Mouse (Mus musculus): ENCODE measurements at regions not wholly inside any gene's neighbourhood (a gene's known extent, or its start where the extent isn't known, plus 50 kb on each side); places are given as distances from the start of the nearest gene placed in this dataset.

DNA sequence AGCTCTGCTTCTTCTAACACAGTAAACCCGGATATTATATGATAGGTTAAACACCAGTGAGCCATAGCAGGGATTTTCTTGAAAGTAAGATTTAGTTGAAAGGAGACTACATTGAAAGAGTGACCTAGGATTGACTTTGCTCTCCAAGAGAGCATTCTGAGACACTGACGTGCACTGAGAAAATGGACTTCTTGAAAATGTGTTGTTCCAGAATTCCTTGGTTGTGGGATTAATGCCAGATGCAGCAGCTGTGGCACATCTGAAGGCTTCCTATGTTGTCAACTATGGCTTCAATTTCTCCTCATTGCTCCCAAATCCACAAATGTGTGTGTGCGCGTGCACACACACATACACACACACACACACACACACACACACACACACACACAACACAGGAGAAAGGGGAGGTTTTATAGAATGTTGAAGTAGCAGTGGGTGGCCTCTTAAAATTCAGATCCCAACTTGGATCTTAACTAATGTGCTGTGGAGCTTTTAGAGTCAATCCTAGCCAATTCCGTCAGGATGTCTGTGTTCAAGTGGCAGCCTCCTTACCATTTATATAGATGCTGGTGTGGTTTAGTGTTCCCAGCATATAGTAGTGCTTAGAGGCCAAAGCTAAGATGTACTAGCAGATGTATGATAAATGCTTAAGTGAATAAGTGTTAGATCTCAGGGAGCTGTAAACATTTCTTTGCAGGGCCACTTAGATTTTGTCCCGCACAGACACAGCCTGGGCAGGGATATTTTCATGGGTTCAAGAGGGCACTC, 346.5 kb downstream of the C1d start:
- TF ChIP-seq CTCF (IDR thresholded peaks at IDR 0.05; ENCODE audit: low read depth, low read length) (no peak), POLR2A (IDR thresholded peaks at IDR 0.05; ENCODE audit: borderline replicate concordance, low read depth, low read length) (no peak)
- Histone ChIP-seq H3K4me3 (ENCODE audit: insufficient read depth, low read length) (no peak overlapping the region), H3K4me1 (ENCODE audit: control insufficient read depth, insufficient read depth, low read length) (no peaks in the 10 kb centered on the region), H3K27ac (ENCODE audit: insufficient read depth, low read depth, low read length) (no peak overlapping the region)

DNA sequence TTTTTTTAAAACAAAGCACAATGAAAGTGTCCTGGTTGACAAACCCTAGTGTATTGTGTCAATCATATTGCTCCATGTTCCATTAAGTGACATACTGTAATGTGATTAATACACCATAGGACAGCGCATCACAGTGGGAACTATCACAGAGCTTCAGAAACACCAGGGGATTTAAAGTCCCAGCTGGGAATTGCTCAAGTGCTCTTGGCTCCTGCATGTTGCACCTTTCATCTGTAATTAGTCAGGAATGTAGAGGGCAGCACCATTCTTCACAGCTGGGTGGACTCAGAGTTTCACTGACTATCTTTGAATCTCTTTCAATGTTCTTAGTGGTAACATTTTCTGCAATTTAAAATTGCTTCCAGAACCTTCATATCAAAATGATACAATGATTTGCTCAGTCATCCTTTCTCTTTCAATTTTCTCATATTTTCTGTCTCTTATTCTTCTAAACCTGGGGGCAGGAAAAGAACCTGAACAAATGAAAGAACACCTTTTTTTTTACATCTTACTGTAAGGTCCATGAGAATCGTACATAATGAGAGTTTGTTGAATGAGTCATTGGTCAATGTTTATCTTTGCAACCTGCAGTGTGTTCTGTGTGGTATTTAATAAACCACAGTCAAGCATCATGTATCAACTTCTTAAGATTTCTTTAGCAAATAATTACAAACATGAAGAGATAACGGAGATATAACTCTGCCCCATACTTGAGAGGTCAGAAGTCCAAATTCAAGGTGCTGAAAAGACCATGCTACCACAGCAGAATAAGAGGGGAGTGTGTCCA, 333.0 kb downstream of the Etaa1 start:
- H3K27ac ChIP-seq (ENCODE audit: insufficient read depth, low read depth, low read length): no peak overlapping the region
- no peak overlapping the region for H3K4me3 ChIP-seq (ENCODE audit: insufficient read depth, low read length)
- no peaks in the 10 kb centered on the region for H3K4me1 ChIP-seq (ENCODE audit: control insufficient read depth, insufficient read depth, low read length)
- TF ChIP-seq POLR2A (IDR thresholded peaks at IDR 0.05; ENCODE audit: borderline replicate concordance, low read depth, low read length): no peak
- no peak for TF ChIP-seq CTCF (IDR thresholded peaks at IDR 0.05; ENCODE audit: low read depth, low read length)

DNA sequence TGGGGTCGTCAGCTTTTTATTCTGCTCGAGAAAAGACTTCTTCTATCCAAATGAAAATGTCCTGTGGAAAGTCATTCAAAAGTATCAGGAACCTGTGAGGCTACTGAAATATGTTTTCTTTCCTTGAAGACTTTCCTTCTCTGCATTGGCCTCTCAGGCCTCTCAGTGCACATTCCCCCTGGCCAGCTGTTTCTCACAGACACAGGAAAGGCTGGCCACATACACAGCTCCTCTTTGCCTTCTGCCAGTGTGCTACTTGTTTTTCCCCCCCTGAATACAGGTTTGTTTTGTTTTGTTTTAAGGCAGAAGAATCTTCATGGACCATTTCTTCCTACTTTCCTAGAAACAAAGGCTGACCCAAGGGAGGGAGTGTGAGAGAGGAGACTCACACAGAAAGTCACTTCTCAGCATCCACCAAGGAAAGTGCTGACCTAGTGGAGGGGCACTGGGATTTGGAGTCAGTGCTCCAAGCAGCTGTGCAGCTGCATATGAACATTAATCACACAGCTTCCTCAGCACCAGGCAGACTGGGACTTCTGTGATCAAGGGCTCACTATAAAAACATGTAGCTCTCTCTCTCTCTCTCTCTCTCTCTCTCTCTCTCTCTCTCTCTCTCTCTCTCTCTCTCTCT, 324.0 kb downstream of the Etaa1 start:
- no peak overlapping the region for H3K4me3 ChIP-seq (ENCODE audit: insufficient read depth, low read length)
- H3K4me1 ChIP-seq (ENCODE audit: control insufficient read depth, insufficient read depth, low read length): no peaks in the 10 kb centered on the region
- H3K27ac ChIP-seq (ENCODE audit: insufficient read depth, low read depth, low read length): no peak overlapping the region
- TF ChIP-seq POLR2A (IDR thresholded peaks at IDR 0.05; ENCODE audit: borderline replicate concordance, low read depth, low read length) (no peak), CTCF (IDR thresholded peaks at IDR 0.05; ENCODE audit: low read depth, low read length) (no peak)

DNA sequence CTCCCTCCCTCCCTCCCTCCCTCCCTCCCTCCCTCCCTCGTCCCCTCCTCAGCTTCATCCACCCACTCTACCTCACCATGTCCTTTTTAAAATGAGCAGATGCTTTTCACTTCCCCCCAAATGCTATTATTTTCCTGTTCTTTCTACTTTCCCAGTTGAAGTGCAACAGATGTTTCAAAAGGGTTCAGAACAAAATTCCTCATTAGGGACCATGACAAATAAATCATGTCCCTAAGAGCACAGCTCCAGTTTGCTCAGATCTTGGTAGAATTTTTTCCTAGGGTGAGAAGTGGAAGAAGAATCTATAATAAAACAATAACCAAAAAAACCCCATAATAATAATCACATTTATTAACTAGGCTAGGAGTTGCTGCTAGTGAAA, 323.5 kb downstream of the Etaa1 start:
- no peak overlapping the region for H3K27ac ChIP-seq (ENCODE audit: insufficient read depth, low read depth, low read length)
- TF ChIP-seq CTCF (IDR thresholded peaks at IDR 0.05; ENCODE audit: low read depth, low read length) (no peak), POLR2A (IDR thresholded peaks at IDR 0.05; ENCODE audit: borderline replicate concordance, low read depth, low read length) (no peak)
- H3K4me1 ChIP-seq (ENCODE audit: control insufficient read depth, insufficient read depth, low read length): no peaks in the 10 kb centered on the region
- no peak overlapping the region for H3K4me3 ChIP-seq (ENCODE audit: insufficient read depth, low read length)

DNA sequence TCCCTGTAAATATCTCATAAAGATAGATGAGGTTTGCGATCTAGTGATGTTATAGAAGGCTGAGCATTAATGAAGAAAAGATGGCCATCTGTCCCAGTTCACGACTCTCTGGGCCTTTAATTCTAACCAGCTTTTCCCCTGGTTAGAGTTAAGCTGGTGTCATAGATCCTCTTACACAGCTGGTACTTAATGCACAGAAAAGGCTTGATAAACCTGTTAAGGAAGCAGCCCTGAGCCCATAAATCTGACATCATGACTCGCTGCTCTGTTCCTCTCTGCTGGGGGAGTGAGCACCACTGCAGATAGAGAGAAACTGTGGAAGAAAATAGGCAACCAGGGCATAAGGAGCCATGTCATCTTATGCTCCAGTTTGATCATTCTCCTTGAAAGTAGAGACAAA, 316.5 kb downstream of the Etaa1 start:
- no peak overlapping the region for H3K4me3 ChIP-seq (ENCODE audit: insufficient read depth, low read length)
- H3K27ac ChIP-seq (ENCODE audit: insufficient read depth, low read depth, low read length): no peak overlapping the region
- no peaks in the 10 kb centered on the region for H3K4me1 ChIP-seq (ENCODE audit: control insufficient read depth, insufficient read depth, low read length)
- no peak for TF ChIP-seq POLR2A (IDR thresholded peaks at IDR 0.05; ENCODE audit: borderline replicate concordance, low read depth, low read length)
- TF ChIP-seq CTCF (IDR thresholded peaks at IDR 0.05; ENCODE audit: low read depth, low read length): no peak

DNA sequence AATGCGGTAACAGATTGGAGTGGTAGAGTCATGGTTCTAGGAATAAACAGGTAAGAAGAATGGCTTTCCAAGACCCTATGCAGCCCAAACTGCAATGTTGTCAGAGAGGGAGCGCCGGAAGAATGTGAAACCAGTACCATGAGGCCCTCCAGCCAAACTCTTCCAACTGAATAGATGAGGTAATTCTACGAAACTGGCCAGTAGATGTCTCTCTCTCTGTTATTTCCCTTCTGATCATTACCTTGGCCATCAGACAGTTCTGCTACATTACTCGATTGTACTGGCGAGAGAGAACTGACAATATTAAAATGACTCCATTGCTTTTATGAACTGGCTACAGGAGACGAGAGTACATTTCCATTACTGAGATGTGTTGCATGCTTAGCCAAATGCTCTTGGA, 313.8 kb downstream of the Etaa1 start:
- Histone ChIP-seq H3K4me1 (ENCODE audit: control insufficient read depth, insufficient read depth, low read length) (no peaks in the 10 kb centered on the region), H3K4me3 (ENCODE audit: insufficient read depth, low read length) (no peak overlapping the region), H3K27ac (ENCODE audit: insufficient read depth, low read depth, low read length) (no peak overlapping the region)
- no peak for TF ChIP-seq CTCF (IDR thresholded peaks at IDR 0.05; ENCODE audit: low read depth, low read length)
- no peak for TF ChIP-seq POLR2A (IDR thresholded peaks at IDR 0.05; ENCODE audit: borderline replicate concordance, low read depth, low read length)

DNA sequence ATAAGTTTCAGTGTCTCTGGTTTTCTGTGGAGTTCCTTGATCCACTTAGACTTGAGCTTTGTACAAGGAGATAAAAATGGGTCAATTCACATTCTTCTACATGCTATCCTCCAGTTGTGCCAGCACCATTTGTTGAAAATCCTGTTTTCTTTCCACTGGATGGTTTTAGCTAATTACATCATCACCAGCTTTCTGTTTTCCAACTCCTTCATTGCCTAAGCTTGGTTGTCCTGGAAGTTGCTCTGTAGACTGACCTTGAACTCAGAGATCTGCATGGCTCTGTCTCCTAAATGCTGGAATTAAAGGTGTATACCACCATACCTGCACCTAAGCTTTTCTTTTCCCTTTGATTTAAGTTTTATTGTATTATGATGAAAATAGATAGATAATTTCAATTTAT, 306.2 kb downstream of the Etaa1 start:
- TF ChIP-seq POLR2A (IDR thresholded peaks at IDR 0.05; ENCODE audit: borderline replicate concordance, low read depth, low read length) (no peak), CTCF (IDR thresholded peaks at IDR 0.05; ENCODE audit: low read depth, low read length) (no peak)
- Histone ChIP-seq H3K27ac (ENCODE audit: insufficient read depth, low read depth, low read length) (no peak overlapping the region), H3K4me3 (ENCODE audit: insufficient read depth, low read length) (no peak overlapping the region), H3K4me1 (ENCODE audit: control insufficient read depth, insufficient read depth, low read length) (no peaks in the 10 kb centered on the region)

DNA sequence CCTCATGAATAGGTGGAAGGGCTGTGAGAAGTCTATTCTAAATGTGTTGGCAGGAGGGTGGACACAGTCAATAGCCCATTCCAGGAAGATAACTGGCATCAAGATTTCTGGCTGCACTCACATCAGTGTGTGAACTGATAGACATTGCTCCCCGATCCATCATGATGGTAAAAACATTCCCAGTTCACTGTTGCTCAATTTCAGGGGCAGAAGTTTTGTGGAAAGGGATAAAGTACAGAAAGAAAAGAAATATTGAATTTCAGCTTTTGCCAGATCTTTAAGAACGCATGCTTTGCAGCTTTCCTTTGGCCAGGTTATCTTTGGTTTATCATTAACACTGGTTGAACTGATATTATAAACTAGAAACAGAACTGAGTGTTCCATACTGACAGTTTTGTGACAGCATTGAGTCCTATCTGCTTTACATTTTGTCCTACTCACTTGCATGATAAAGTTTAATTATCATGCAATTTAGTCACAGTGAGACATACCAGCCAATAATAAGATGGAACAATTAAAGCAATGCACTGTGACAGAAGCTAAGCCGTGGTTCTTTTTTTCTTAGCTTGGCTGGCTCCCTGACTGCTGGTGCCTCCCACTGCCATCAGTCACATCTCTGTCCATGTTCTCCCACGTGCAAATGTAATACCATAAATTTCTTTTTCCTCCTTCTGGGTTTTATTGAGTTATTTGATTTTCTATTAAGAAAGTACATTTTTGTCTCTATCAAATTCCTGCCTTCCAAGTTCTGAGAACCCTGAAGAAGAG, 302.1 kb downstream of the Etaa1 start:
- H3K4me1 ChIP-seq (ENCODE audit: control insufficient read depth, insufficient read depth, low read length): no peaks in the 10 kb centered on the region
- no peak overlapping the region for H3K4me3 ChIP-seq (ENCODE audit: insufficient read depth, low read length)
- H3K27ac ChIP-seq (ENCODE audit: insufficient read depth, low read depth, low read length): no peak overlapping the region
- TF ChIP-seq POLR2A (IDR thresholded peaks at IDR 0.05; ENCODE audit: borderline replicate concordance, low read depth, low read length) (no peak), CTCF (IDR thresholded peaks at IDR 0.05; ENCODE audit: low read depth, low read length) (no peak)

DNA sequence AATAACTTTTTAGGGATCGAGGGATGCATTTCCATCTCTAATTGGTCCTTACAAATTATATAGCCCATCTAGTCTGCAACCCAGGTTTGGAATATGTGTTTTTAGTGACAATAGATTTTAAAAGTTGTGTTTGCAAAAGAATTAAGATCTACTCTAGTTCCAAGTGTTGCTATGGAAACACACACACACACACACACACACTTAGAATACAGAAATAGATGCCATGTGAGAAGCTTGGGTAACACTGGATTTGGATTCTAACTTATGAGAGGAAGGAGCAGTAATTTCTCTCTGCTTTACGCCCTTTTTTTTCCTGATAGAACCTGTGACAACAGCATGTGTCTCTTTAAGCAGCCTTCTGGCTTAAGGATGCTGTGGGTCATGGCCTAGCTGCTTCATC, 297.8 kb downstream of the Etaa1 start:
- H3K27ac ChIP-seq (ENCODE audit: insufficient read depth, low read depth, low read length): no peak overlapping the region
- TF ChIP-seq POLR2A (IDR thresholded peaks at IDR 0.05; ENCODE audit: borderline replicate concordance, low read depth, low read length): no peak
- TF ChIP-seq CTCF (IDR thresholded peaks at IDR 0.05; ENCODE audit: low read depth, low read length): no peak

More for the DNA sequence above, 297.8 kb downstream of the Etaa1 start:
- Histone ChIP-seq H3K4me1 (ENCODE audit: control insufficient read depth, insufficient read depth, low read length) (no peaks in the 10 kb centered on the region), H3K4me3 (ENCODE audit: insufficient read depth, low read length) (no peak overlapping the region)

All from bone marrow macrophage, adult 2 months (primary cell).